Mouse (Mus musculus): ENCODE data around the gene Cd99l2.
"Not testable (repeated sequence)": the region's sequence is repeated elsewhere in the genome, so short reads cannot be mapped to it uniquely, and the experiment has no call there.

Cd99l2 gene

DNA sequence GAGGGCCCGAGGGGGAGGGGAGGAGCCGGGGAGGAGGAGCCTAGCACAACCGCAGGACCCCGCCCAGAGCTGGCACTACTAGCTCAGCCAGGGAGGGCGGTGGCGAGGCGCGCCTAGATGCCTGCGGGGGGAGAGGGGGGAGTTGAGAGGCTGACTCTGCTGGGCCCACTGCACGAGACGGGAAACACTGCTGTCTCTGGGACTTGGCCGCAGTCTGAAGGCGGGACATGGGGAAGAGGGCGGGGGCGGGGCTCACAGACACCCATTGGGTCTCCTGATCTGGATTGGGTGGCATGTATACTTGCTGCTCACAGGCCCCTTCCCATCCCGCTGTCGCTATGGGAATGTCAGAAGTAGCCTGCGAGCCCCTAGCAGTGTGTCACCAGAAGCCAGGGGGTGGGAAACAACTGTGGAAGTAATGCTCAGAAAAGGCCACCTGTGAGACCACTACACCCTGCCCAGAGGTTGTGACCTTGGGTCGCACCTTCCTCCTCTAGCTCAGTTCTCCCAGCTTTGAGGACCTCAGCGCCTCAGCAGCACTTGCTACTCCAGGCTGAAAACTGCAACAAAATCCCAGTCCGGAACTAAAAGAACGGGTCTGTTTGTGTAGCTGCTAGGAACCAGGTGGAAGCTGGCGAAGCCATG lies at the start of gene Cd99l2:
Gene Cd99l2, minus strand, starts transcription at position 216 of the 645 bp plus-strand sequence.
- DNase-seq, result peak; percentile 92

DNA sequence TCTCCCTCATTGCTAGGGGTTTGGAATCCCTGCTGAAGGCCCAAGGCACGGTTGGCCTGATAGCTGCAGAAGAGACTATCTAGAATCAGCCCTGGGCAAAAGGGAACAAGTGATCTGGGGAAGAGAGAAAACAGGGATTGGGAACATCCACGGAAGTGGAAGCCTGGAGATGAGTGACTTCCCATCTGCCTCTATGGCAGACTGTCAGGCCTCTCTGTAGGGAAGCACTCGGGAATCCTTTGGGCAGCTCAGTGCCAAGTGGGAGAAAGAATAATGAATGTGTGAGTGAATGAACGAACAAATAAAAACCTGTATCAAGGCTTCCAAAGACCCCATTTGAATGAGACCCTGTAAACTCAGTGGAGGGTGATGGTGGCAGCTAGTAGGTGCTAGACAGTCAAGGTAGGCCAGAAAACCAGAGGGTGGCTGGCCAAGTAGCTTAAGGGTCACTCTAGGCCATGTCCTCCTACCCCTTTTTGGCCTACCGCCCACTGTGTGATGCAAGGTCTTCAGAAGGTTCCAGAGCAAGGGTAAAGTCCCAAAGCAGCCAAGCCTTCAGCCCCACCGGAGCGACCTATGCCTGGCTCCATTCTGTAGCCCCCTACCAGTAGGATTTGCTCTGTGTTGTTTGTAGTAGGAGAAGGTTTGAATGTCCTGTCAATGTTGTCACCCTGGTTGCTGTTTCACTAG lies 48.3 kb upstream of the Cd99l2 start:
- peak; percentile 43 for DNase-seq

DNA sequence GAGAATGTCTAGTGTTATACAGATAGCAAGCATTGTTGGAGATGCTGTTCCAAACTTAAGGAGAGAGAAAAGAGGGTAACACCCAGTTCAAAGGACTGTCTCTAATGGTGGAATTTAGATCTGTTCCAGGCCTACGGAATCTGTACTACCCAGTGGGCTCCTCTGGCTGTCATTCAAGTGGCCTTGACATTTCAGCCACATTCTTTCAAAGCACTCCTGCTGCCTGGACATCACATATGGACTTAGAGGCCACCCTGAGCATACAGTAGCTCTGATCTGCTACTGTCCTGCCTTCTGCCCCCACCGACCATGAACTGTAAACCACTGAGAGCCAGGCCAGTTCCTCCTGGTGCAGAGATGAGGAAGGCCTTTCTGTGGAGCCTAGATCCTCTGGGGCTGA lies 45.1 kb upstream of the Cd99l2 start:
- no peak for DNase-seq

DNA sequence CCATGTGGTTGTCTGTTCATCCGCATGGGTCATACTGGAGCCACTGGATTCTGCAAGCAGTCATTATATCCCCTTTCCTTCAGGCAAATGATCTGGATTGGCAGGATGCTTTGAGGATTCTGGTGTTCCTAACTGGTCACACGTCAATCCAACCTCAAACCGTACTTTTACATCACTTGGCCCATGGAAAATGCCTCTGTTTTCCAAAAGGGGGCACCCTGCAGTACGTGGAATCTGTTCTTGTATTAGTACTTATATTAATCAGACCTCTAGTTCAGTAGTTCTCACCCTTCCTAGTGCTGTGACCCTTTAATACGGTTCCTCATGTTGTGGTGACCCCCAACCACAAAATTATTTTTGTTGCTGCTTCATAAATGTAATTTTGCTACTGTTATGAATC lies 41.5 kb upstream of the Cd99l2 start:
- no peak for DNase-seq

DNA sequence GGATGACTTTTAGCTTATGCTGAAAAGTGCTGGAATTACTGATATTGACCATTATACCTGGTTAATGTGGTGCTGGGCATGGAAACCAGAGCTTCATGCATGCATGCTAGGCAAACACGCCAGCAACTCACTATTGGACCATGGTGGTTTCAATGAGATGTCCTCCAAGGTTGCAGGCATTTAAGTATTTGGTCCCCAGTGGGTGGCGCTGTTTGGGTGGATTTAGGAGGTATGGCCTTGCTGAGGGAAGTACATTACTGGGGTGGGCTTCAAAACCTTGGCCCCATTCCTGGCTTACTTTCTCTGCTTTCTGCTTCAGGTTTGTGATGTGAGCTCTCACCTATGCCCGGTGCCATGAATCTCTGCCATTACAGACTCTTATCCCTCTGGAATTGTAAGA lies 40.0 kb upstream of the Cd99l2 start:
- DNase-seq, result no peak

DNA sequence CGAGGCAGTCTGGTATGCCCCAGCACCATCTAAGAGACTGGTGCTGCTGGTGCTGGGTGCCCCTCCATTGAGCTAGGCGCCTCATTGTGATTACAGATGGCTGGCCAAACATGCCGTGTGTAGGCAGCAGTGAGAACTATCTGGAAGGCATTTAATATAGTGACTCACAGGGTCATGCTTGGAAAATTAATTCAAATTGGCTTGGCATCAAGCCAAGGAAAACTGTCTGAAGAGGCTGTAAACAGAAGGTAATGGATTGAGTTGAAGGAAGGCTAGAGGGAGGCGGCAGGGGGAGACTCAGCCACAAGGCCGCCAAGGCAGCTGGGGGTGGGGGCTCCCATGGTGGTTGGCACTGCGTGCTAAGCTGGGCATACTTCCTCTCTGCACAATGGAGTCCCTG lies 36.0 kb upstream of the Cd99l2 start:
- peak; percentile 41 for DNase-seq

DNA sequence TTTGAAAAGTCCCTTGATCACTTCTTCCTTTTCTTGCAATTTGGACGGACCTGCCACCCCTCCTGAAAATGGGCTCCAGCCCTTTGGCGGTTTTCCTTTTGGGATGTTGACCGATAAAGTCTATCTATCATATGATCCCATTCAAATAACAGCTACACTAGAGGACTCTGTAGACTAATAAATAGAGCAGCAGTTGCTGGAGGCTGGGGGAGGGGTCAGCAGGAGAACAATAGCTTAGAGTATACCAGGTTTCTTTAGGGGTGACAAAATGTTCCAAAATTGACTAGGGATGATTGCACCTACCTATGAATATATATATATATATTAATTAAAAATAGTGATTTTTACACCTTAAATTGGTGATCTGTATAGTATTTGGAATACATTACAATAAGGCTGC lies 35.5 kb upstream of the Cd99l2 start:
- DNase-seq, result no peak

DNA sequence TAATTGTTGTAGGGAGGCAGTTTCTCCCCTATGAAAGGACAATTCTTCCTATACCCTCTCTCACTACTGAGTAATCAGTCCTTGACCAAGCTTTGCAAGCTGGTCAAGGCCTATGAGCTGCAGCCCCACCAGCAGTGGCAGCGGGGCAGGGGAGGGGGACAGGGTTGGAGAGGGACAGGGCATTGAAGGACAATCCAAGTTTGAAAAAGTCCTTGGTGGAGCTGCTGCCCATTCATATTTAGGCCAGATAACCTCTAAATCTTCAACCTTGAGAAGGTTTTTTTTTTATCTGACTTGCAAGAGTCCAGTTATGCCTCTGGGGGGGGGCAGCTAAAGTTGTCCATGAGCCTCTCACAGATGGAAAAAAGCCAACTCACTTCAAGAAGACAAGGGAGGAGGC lies 34.8 kb upstream of the Cd99l2 start:
- DNase-seq, result no peak

DNA sequence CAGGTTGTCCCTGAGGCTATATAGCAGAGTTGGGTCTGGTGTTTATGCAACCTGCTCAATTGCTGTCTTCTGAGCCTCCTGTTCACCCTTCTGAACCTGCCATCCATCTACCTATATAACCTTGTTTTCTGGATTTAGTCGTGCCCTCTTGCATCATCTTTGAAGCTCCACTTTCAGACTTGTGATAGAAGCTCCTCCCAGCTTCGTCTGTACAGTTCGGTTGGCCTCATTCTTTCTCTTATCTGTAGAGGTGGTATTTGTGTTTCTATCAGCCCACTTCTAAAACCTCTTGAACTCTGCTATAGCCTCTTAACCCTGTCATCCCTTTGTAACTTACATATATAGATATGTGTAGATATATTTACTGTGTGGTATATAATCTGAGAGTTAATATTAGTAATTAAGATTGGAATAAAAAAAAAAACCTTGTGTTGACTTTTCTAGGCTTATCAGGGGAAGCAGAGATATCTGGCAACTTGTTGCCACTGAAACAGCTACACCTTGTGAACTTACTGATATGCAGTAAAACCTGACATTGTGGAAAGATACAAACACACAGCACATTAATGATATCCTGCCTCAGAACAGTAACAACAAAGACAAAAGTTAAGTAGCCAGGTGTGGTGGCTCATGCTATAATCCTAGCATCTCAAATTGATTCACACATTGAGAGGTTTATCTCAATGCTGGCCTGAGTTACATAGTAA lies 33.1 kb upstream of the Cd99l2 start:
- DNase-seq, result no peak

DNA sequence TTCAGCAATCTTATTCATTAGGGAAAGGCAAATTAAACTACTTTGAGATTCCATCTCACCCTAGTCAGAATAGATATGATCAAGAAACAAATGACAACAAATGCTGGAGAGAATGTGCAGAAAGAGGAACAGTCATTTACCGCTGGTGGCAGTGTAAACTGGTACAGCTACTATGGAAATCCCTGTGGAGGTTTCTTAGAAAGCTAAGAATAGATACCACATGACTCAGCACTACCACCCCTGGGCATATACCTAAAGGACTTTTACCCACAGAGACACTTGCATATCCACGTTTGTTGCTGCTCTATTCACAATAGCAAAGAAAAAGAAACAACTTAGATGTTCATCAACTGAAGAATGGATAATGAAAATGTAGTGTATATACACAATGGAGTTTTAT lies 31.7 kb upstream of the Cd99l2 start:
- no peak for DNase-seq

DNA sequence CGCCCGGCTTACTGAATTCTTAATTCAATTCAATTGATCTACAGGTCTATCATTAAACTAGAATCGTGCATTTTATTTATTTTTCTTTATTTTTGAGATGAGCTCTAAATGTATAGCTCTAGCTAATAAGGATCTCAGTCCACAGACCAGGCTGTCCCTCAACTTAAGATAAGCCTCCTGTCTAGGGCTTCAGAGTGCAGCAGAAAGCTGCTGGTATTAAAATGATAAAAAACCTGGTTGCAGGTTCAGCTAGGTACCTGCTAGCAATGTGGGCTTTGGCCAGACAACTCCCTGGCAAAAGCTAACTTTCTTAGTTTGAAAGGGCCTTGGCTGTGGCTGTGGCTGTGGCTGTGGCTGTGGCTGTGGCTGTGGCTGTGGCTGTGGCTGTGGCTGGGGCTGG lies 30.2 kb upstream of the Cd99l2 start:
- no peak for DNase-seq

DNA sequence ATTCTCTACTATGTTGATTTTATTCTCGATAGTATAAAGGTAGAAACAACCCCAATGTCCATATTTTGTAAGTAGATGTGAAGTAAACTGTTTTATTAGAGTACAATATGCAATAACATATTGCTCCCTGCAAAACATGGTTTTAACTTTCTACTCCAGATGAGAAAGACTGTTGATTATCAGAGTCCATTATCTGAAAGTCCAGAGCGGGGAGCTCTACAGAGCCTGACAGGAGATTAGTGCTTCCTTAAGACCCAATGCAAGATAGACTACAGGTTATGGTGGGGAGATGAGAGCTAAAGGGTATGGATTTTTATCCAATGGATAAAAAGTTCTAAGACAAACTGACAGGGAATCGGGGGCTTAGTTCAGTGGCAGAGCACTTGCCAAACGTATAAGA lies 26.6 kb upstream of the Cd99l2 start:
- DNase-seq, result no peak

DNA sequence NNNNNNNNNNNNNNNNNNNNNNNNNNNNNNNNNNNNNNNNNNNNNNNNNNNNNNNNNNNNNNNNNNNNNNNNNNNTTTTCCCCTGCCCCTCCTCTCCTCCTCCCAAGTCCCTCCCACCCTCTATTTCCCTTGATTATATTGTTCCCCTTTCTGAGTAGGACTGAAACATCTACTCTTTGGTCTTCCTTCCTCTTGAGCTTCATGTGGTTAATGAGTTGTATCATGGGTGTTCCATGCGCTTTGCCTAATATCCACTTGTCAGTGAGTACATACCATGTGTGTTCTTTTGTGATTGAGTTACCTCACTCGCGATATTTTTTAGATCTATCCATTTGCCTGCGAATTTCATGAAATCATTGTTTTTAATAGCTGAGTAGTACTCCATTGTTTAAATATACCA lies 13.9 kb upstream of the Cd99l2 start:
- DNase-seq, result not testable (repeated sequence)

DNA sequence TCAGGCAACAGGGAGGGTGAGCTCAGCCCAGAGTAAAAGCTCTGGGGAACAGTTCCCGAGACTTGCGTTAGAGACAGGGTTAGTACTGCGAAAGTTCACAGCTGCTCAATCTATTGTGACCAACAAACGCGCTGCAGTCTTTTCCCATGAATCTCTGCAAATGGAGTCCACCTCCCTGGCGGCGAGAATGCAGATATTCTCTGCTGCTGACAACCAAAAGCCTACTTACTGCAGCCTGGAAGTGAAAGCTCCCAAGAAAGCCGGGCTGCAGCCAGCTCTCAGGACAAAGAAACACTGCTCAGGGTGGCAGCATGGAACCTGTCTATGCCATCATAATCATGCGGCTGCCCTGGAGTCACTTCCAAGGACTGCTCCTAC lies 619 bp upstream of the Cd99l2 start:
- peak; percentile 52 for DNase-seq

DNA sequence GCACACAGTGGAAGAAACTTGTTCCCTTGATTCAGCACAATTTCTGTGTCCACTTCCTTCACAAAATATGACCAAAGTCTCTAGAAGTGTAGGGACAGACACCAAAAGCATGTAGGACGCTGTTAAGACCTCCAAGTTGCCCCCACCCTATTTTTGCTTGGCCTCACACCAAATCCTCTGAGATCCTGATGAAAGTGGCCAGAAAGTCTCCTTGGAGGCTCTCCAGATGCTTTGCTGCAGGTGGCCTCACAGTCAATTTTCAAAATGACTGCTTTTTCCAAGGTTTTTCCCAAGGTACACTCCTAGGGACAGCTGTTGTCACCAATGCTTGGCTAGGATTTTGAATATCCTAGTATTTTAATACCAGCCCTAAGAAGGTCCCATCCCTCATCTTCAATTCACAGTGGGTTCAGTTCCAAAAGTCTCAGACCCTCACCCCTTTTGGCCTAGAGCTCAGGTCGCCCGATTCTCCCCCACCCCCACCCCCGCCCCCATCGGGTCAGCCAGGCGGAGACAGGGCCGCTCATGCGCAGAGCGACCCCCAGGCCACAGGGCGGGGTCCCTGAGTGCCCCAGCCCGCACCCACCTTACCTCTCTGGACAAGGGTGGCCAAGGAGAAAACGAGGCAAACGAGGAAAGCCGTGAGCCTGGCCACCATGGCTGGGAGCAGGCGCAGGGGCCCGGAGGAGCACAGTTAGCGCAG lies 567 bp downstream of the Cd99l2 start:
- no peak for DNase-seq

DNA sequence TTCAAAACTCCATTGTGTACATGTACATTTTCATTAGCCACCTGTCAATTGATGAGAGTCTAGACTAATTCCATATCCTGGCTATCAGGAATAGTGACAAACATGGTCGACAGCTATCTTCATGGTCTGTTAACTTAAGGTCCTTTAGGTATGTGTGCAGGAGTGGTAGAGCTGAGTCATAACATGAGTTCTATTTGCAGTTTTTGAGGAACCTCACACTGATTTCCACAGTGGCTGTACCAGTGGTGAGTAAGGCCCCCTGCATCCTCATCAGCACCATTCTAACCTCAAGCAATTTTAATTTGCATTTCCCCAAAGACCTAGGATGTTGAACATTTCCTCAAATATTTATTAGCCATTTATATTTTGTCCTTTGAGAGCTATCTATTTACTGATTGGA lies 3.3 kb downstream of the Cd99l2 start:
- DNase-seq, result no peak

DNA sequence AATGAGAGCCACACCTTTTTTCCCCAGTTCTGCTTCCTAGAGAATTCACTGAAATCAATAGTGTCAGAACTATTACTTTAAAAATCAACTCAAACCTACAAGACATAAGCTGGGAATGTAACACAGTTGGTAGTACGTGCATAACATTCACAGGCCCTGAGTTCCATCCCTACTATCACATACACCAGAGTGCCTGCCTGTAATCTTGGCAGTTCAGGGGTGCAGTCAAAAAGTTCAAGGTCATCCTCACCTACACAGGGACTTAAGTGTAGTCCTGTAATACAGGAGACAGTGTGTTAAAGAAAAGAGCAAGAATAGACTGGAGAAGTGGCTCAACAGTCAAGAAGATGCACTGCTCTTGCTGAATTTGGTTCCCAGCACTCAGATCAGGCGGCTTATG lies 10.4 kb downstream of the Cd99l2 start:
- no peak for DNase-seq

DNA sequence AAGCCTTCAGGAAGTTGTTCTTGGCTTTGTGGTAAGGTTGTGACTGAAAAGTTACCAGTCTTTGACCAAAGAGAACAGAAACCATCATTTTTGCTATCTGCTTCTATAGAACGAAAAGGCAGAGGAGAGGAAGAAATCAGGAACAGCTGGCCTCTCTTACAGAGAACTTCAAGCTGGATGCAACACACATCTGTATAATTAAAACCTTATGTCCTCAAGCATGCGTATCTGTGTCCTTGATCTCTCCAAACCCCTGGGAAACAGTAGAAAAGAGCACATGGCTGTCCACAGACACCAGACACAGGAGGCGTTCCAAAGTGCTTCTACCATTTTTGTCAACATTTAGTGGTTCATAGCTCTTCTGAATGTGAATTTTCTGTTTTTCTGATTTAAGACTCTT lies 16.7 kb downstream of the Cd99l2 start:
- no peak for DNase-seq

DNA sequence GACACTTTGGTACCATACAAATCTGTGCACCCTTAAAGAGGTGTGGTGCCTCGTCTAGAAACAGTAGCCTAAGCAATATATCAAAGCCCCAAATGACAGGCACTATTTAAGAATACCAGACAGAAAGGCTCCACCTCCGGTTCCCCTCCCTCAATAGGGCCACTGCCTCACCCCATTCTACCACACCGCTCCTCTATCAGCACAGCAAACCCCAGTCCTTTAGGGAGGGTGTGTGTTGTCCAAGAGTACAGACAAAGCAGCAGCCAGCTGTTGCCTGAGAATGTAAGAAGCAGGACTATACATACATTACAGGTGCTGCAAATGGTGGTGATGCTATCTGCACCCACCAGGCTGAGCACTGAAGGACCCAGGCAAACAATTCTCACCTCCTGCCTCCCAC lies 17.2 kb downstream of the Cd99l2 start:
- no peak for DNase-seq

DNA sequence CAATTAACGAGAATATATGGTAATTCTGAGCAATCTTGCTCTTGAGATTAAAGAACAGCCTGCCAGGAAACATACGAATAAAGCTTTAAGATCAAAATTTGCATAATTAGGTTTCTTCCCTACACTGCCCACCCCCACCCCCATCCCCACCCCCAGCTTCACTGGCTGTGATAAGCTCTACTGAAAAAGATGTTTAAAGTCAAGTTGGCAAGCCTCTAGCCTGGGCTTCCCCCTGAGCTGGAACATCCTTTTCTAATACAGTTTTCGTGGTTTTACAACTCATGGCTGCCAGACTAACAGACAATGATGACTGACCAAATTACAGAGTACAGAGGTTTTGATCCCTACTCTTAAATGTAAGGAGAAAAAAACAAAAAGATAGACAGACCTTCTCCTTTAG lies 17.6 kb downstream of the Cd99l2 start:
- no peak for DNase-seq

DNA sequence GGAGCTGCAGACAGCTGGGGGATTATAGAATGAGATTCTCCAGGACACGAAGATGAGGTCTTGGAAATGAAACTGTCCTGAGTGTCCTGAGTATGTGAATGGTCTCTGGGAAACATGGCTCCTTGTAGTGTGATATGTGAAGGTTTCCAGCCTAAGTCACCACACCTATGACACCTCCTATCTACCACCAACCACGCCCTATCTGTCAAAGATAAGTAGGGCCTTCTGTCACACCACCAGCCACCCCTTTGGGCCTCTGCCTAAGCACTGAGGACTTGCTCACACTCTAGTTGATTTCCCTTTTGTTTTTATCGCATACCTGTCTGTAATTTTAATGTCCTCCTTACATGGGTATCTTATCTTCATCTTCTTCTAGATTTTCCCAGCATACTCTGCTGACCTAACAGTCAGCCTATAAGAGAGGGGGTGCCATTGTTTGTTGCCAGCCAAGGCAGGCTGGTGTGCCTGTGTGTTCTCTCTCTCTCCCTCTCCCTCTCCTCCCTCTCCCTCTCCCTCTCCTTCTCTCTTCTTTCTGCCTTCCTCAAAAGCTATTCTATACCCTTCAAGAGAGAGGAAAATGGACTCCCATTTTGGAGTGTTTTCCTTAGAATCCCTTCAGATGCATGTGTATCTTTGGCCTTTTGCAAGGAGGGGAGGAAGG lies 18.2 kb downstream of the Cd99l2 start:
- no peak for DNase-seq

DNA sequence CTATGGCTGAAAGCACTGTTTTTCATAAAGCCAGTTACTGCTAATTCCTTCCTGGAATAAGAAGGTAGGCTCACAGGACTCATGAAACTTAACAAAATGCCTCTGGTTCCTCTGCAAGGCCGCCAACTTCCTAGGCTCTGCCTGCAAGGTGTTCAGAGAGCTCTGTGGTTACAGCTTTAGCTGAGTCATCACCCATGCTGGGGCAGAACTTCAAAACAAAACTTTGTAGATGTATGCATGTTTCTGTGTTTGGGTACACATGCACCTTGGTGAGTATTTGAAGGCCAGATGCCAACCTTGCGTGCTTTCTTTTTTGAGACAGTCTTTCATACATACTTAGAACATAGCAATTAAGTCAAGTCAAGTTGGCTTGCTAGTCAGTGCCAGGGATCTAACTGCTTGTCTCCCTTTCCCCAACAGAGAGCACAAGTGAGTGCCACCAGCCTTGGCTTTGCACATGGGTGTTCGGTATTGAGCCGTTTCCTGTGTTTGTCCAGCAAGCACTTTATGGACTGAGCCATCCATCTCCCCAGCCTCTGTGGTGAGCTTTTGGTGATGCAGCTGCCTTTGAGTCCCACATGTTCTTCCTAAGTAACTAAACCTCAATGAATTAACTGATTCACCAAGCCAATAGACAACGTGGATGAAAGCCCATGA lies 23.9 kb downstream of the Cd99l2 start:
- no peak for DNase-seq

DNA sequence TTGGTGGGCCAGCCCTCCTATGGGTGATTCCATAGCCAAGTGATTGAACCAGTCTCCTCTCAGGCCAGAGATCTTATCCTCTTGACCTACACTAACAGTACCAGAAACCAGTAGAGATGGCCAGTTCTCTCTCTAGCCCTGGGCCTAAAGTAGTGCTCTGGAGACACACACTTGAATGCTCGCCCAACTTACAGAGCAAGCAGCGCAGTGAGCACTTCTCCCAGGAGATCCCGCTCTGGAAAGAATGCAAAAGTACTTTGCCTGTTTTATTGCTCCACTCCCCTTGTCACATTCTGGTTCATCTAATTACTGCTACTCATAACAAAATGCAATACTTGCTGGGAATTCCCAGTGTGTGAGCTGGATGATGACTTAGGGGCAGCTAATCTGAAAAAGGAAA lies 25.2 kb downstream of the Cd99l2 start:
- DNase-seq, result peak; percentile 5
